Mouse (Mus musculus): ENCODE measurements around the gene Speg. TPM values are rescaled to one million over a fixed set of nuclear protein-coding genes. Genes with fewer than 3 reads are reported as not detected.

The Speg gene
- polyA plus RNA-seq, 1 experiment from 2014 or later, result 8.3 TPM

DNA sequence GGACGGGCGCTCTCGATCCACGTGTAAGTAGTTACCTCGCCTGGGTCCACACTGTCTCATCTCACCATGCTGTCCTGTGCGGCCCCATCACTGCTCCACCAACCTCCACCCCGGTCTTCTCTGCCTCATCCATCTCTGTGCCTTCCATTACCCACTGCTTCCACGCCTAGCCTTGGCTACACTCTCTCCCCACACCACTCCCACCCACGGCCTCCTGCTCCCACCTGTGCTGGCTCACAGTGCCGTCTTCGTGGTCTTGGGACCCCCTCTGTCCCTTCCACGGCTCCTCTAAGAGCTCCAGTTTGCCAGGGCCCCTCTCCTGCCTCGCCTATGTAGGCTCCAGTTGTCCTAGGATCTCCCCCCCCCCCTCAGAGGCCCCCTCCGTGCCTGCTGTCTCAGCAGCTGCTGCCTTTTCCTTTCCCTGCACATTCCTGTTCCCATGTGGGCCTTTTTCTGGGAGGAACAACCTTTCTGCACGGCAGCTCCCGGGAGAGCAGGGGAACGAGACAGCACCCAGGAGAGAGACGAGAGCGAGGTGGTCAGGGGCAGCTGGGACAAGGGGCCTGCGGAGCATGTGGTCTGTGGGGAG is 10.1 kb downstream of the Speg start:
- Histone ChIP-seq H3K4me3 (ENCODE audit: low read depth, low read length) (no peak overlapping the region), H3K4me1 (ENCODE audit: control insufficient read depth, insufficient read depth, low read length) (peaks cover 13% of the 10 kb centered on the region; the same call in 1 of the 2 replicates)

DNA sequence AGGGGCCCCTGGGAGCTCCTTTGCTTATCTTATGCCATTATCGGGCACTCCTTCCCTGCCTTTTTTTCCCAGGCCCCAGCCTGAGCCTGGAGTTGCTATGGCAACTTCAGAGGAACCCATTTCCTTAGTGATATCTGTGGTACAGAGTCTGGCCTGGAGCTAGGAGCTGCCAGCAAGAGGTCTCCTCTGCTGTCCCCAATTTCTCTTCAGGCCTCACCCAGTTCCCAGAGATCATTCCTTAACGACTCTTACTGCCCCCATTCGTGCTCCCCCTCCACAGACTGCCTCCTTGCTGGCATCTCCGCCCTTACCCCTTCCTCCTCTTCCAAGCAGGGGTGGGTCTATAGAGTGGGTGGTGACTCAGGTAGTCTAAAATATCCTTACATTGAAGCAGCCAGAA is 11.1 kb downstream of the Speg start:
- Histone ChIP-seq H3K9ac (ENCODE audit: low read length) (no peak overlapping the region), H3K27ac (ENCODE audit: low read depth, low read length) (no peak overlapping the region), H3K9me3 (replicated peaks; ENCODE audit: control insufficient read depth, low read length) (no peaks in the 10 kb centered on the region), H3K4me3 (ENCODE audit: low read depth, low read length) (no peak overlapping the region), H3K27me3 (replicated peaks; ENCODE audit: control insufficient read depth, insufficient read depth, low read length) (peaks cover 34% of the 10 kb centered on the region), H3K4me1 (ENCODE audit: control insufficient read depth, insufficient read depth, low read length) (peaks cover 13% of the 10 kb centered on the region; the same call in 1 of the 2 replicates), H3K36me3 (ENCODE audit: control insufficient read depth, insufficient read depth, low read length) (no peaks in the 10 kb centered on the region), H3K4me2 (ENCODE audit: low read length) (peak overlapping the region; percentile 23; the same call in 1 of the 2 replicates)
- DNase-seq (ENCODE audit: low spot score) (peak; percentile 52), ATAC-seq (no peak)
- whole genome bisulfite sequencing, result 35% methylated on average over 4 of the region's 4 CpGs

More for the DNA sequence above, 10.1 kb downstream of the Speg start:
- H3K9me3 ChIP-seq (replicated peaks; ENCODE audit: control insufficient read depth, low read length), result no peaks in the 10 kb centered on the region
- DNase-seq (ENCODE audit: low spot score) (no peak), ATAC-seq (no peak)
- peaks cover 34% of the 10 kb centered on the region for H3K27me3 ChIP-seq (replicated peaks; ENCODE audit: control insufficient read depth, insufficient read depth, low read length)
- H3K36me3 ChIP-seq (ENCODE audit: control insufficient read depth, insufficient read depth, low read length), result no peaks in the 10 kb centered on the region
- H3K27ac ChIP-seq (ENCODE audit: low read depth, low read length), result no peak overlapping the region
- 80% methylated on average over 20 of the region's 20 CpGs for WGBS
- H3K9ac ChIP-seq (ENCODE audit: low read length), result peak overlapping the region; percentile 32; the same call in 1 of the 2 replicates
- H3K4me2 ChIP-seq (ENCODE audit: low read length), result peak overlapping the region; percentile 23; the same call in 1 of the 2 replicates

DNA sequence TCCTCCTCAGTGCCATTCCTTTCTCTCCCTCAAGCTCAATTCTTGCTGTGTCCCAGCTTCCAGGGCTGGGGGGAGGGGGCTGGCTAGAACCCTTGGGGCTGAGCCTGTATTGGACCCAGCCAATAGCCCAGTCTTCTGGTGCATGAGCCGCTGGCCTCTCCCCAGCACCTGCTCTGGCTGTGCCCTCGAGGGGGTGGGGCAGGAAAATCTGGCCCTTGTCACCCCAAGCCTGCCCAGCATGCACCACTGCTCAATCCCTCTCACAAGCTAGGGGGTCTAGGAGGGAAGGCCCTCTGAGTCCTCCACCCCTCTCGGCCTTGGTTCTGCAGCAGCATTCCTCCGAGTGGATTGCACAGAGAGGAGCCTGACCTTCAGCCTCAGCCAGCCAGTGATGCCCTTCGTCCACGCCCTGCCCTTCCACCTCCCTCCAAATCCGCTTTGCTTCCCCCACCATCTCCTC is 12.4 kb downstream of the Speg start:
- no peaks in the 10 kb centered on the region for H3K36me3 ChIP-seq (ENCODE audit: control insufficient read depth, insufficient read depth, low read length)
- 10% methylated on average over 7 of the region's 7 CpGs for WGBS
- peak overlapping the region; percentile 37 for H3K9ac ChIP-seq (ENCODE audit: low read length)
- peaks cover 34% of the 10 kb centered on the region for H3K27me3 ChIP-seq (replicated peaks; ENCODE audit: control insufficient read depth, insufficient read depth, low read length)
- H3K4me3 ChIP-seq (ENCODE audit: low read depth, low read length), result peak overlapping the region; percentile 27
- peaks cover 12% of the 10 kb centered on the region; the same call in 1 of the 2 replicates for H3K4me1 ChIP-seq (ENCODE audit: control insufficient read depth, insufficient read depth, low read length)
- no peaks in the 10 kb centered on the region for H3K9me3 ChIP-seq (replicated peaks; ENCODE audit: control insufficient read depth, low read length)
- H3K4me2 ChIP-seq (ENCODE audit: low read length), result peak overlapping the region; percentile 54
- ATAC-seq, result no peak
- no peak for DNase-seq (ENCODE audit: low spot score)
- no peak overlapping the region for H3K27ac ChIP-seq (ENCODE audit: low read depth, low read length)

DNA sequence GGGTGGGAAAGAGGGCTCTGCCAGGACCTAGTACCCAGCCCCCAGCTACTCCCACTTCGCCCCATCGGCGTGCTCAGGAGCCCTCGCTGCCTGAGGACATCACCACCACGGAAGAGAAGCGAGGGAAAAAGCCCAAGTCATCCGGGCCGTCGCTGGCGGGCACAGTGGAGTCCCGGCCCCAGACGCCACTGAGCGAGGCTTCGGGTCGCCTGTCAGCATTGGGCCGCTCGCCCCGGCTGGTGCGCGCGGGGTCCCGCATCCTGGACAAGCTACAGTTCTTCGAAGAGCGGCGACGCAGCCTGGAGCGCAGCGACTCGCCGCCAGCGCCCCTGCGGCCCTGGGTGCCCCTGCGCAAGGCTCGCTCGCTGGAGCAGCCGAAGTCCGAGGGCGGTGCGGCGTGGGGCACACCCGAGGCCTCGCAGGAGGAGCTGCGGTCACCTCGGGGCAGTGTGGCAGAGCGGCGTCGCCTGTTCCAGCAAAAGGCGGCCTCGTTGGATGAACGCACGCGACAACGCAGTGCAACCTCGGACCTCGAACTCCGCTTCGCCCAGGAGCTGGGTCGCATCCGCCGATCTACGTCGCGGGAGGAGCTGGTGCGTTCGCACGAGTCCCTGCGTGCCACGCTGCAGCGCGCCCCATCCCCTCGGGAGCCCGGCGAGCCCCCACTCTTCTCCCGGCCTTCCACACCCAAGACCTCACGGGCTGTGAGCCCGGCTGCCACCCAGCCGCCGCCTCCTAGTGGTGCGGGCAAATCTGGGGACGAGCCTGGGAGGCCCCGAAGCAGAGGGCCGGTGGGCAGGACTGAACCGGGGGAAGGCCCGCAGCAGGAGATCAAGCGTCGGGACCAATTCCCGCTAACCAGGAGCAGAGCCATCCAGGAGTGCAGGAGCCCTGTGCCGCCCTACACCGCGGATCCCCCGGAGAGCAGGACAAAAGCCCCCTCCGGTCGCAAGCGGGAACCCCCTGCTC is 13.1 kb downstream of the Speg start:
- 3% methylated on average over 81 of the region's 94 CpGs for WGBS
- DNase-seq (ENCODE audit: low spot score) (no peak), ATAC-seq (peak; percentile 22; the same call in 1 of the 2 replicates)
- Histone ChIP-seq H3K9me3 (replicated peaks; ENCODE audit: control insufficient read depth, low read length) (no peaks in the 10 kb centered on the region), H3K36me3 (ENCODE audit: control insufficient read depth, insufficient read depth, low read length) (no peaks in the 10 kb centered on the region), H3K27me3 (replicated peaks; ENCODE audit: control insufficient read depth, insufficient read depth, low read length) (peaks cover 34% of the 10 kb centered on the region), H3K4me3 (ENCODE audit: low read depth, low read length) (peak overlapping the region; percentile 27), H3K27ac (ENCODE audit: low read depth, low read length) (no peak overlapping the region), H3K9ac (ENCODE audit: low read length) (peak overlapping the region; percentile 37), H3K4me1 (ENCODE audit: control insufficient read depth, insufficient read depth, low read length) (peaks cover 10% of the 10 kb centered on the region; the same call in 1 of the 2 replicates), H3K4me2 (ENCODE audit: low read length) (peak overlapping the region; percentile 54)

DNA sequence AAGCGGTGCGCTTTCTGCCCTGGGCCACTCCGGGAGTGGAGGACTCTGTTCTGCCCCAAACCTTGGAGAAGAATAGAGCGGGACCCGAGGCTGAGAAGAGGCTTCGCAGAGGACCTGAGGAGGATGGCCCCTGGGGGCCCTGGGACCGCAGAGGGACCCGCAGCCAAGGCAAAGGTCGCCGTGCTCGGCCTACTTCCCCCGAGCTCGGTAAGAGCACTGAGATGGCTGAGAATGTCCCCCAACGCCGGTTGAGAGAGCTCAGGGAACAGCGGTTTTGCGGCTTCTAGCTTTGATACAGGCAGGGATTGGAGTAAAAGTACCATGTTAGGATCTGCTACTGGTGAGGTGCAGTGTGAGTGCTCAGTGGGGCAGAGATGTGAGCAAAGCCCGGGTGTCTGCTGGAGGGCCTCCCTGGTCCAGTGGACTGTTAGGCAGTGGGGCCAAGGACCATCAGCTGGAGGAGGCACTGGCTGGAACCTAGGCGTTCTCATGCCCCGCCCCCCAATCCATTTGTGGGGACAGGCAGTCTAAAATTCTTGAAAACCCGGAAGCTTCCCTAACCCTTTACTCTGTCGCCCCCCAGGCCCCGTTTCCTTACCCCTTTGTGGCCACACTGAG is 13.9 kb downstream of the Speg start:
- Histone ChIP-seq H3K9ac (ENCODE audit: low read length) (peak overlapping the region; percentile 21; the same call in 1 of the 2 replicates), H3K27ac (ENCODE audit: low read depth, low read length) (no peak overlapping the region), H3K4me1 (ENCODE audit: control insufficient read depth, insufficient read depth, low read length) (peaks cover 17% of the 10 kb centered on the region), H3K4me3 (ENCODE audit: low read depth, low read length) (peak overlapping the region; percentile 27), H3K9me3 (replicated peaks; ENCODE audit: control insufficient read depth, low read length) (no peaks in the 10 kb centered on the region), H3K27me3 (replicated peaks; ENCODE audit: control insufficient read depth, insufficient read depth, low read length) (peaks cover 34% of the 10 kb centered on the region), H3K36me3 (ENCODE audit: control insufficient read depth, insufficient read depth, low read length) (no peaks in the 10 kb centered on the region), H3K4me2 (ENCODE audit: low read length) (peak overlapping the region; percentile 54; the same call in 1 of the 2 replicates)
- DNase-seq (ENCODE audit: low spot score), result no peak
- no peak for ATAC-seq
- WGBS, result 19% methylated on average over 21 of the region's 23 CpGs

DNA sequence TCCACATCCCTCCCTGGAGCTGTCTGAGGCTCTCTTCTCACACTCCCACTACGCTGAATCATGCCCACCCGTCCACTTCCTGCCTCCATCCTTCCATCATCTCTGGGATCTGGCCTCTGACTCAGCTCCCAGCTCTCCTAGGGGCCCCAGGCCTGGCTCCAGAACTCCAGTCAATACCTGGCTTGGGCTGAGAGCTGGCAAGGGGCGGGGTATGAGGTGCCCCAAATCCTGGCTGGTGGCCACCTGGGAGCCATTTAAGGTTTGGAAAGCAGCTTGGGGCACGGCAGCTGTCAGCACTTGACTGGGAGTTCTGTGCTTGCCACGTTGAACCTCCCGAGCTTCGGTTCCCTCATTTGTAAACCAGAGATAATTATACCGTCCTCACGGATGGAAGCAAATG is 18.0 kb downstream of the Speg start:
- Histone ChIP-seq H3K4me2 (ENCODE audit: low read length) (no peak overlapping the region), H3K27me3 (replicated peaks; ENCODE audit: control insufficient read depth, insufficient read depth, low read length) (peaks cover 18% of the 10 kb centered on the region), H3K36me3 (ENCODE audit: control insufficient read depth, insufficient read depth, low read length) (no peaks in the 10 kb centered on the region), H3K27ac (ENCODE audit: low read depth, low read length) (0 out of 2 replicates have a peak overlapping the region, but pooled peaks have one; percentile 55), H3K4me1 (ENCODE audit: control insufficient read depth, insufficient read depth, low read length) (peaks cover 11% of the 10 kb centered on the region), H3K9me3 (replicated peaks; ENCODE audit: control insufficient read depth, low read length) (no peaks in the 10 kb centered on the region), H3K4me3 (ENCODE audit: low read depth, low read length) (no peak overlapping the region), H3K9ac (ENCODE audit: low read length) (no peak overlapping the region)
- ATAC-seq (peak; percentile 54), DNase-seq (ENCODE audit: low spot score) (peak; percentile 73)
- 44% methylated on average over 9 of the region's 9 CpGs for WGBS

DNA sequence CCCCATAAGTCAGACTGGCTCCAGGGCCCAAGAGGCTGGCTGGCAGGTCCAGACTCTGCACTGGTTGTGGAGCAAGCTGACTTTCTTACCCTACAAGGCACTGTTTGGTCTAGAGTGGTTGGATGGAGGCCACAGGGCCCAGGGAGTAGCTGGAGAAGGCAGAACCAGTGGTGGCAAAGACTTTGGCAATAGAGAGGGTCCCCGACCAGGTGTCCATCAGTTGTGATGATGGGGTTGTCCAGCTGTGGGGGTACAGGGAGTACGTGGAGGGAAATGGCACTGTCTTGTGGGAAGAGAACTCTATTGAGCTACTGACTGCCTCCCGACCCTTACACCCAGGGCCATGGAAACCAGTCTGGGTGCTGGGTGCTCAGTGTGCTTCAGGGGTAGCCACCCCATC is 18.7 kb downstream of the Speg start:
- H3K4me3 ChIP-seq (ENCODE audit: low read depth, low read length), result no peak overlapping the region
- H3K4me2 ChIP-seq (ENCODE audit: low read length), result no peak overlapping the region
- DNase-seq (ENCODE audit: low spot score) (no peak), ATAC-seq (no peak)
- H3K27ac ChIP-seq (ENCODE audit: low read depth, low read length), result peak overlapping the region; percentile 55; the same call in 1 of the 2 replicates
- no peak overlapping the region for H3K9ac ChIP-seq (ENCODE audit: low read length)
- no peaks in the 10 kb centered on the region for H3K9me3 ChIP-seq (replicated peaks; ENCODE audit: control insufficient read depth, low read length)
- no peaks in the 10 kb centered on the region for H3K36me3 ChIP-seq (ENCODE audit: control insufficient read depth, insufficient read depth, low read length)
- peaks cover 10% of the 10 kb centered on the region for H3K27me3 ChIP-seq (replicated peaks; ENCODE audit: control insufficient read depth, insufficient read depth, low read length)
- WGBS, result 91% methylated on average over 3 of the region's 3 CpGs
- peaks cover 10% of the 10 kb centered on the region for H3K4me1 ChIP-seq (ENCODE audit: control insufficient read depth, insufficient read depth, low read length)

DNA sequence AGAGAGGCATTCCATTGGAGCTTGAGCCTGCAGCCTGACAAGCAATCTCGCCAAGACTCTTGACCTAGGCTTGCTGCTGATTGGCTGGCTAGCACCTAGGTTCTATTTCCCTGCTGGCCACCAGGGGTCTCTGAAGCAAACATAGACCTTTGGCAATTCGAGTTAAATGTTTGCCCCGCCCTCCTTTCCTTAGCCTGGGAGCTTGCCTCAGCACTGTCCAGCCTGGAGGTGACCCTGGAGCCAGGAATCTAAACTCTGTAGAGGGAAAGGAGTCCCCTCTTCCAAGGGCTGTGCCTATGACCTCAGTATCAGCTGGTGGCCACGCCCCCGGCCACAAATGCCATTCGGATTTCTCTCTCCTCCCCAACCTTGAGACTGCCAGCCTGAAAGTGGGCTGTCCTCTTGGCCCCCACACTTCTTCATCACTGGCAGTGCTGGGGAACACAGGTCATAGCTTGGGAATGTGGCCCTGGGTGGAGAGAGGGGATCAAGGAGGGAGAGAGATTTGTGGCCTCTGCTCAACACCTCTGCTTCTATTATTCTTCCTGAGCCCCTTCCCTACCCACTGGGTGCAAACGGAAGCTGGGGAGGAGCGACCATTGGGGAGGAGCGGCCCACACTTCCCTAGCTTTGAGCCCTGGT is 23.8 kb downstream of the Speg start:
- H3K27me3 ChIP-seq (replicated peaks; ENCODE audit: control insufficient read depth, insufficient read depth, low read length), result no peaks in the 10 kb centered on the region
- DNase-seq (ENCODE audit: low spot score), result peak; percentile 80
- H3K9ac ChIP-seq (ENCODE audit: low read length), result no peak overlapping the region
- H3K4me1 ChIP-seq (ENCODE audit: control insufficient read depth, insufficient read depth, low read length), result peaks cover 12% of the 10 kb centered on the region
- no peak overlapping the region for H3K4me3 ChIP-seq (ENCODE audit: low read depth, low read length)
- 9% methylated on average over 9 of the region's 9 CpGs for WGBS
- peaks cover 11% of the 10 kb centered on the region; the same call in 1 of the 2 replicates for H3K36me3 ChIP-seq (ENCODE audit: control insufficient read depth, insufficient read depth, low read length)
- H3K9me3 ChIP-seq (replicated peaks; ENCODE audit: control insufficient read depth, low read length), result no peaks in the 10 kb centered on the region
- no peak overlapping the region for H3K27ac ChIP-seq (ENCODE audit: low read depth, low read length)
- ATAC-seq, result peak; percentile 62
- no peak overlapping the region for H3K4me2 ChIP-seq (ENCODE audit: low read length)

All from forebrain, embryonic 14.5 days (tissue).